Mouse (Mus musculus): ENCODE measurements around the gene Twf1. TPM values are rescaled to one million over a fixed set of nuclear protein-coding genes. Genes with fewer than 3 reads are reported as not detected.

The Twf1 gene
- total RNA-seq, 4 experiments from 2014 or later: 45.4 to 55.3 (median 50.7) TPM

Other genes with a start within 250 kb of the Twf1 start
- 10 to 100 TPM; 11.8 to 14.2 (median 13.2) TPM for gene Adamts20, start 124.5 kb downstream of the Twf1 start, total RNA-seq (2022)
- gene Pus7l, start 46.3 kb downstream of the Twf1 start, total RNA-seq (2022): 1 to 10 TPM; 2.6 to 3.6 (median 3.2) TPM
- gene Irak4, start 46.2 kb downstream of the Twf1 start, total RNA-seq (2022): 1 to 10 TPM; 1.7 to 5.0 (median 3.3) TPM
- 1 to 10 TPM; 7.0 to 9.8 (median 7.7) TPM for gene Tmem117, start 39.3 kb upstream of the Twf1 start, total RNA-seq (2022)

Measured in layer of hippocampus, adult 8-10 months (tissue).